Mouse (Mus musculus): ENCODE results near the gene Syce3. TPM values are rescaled to one million over a fixed set of nuclear protein-coding genes. Genes with fewer than 3 reads are reported as not detected.
A peak's percentile ranks its signal among the peaks of the same experiment; 100 is the strongest.

Gene Syce3
- polyA plus RNA-seq, 1 experiment from 2014 or later: not detected

DNA sequence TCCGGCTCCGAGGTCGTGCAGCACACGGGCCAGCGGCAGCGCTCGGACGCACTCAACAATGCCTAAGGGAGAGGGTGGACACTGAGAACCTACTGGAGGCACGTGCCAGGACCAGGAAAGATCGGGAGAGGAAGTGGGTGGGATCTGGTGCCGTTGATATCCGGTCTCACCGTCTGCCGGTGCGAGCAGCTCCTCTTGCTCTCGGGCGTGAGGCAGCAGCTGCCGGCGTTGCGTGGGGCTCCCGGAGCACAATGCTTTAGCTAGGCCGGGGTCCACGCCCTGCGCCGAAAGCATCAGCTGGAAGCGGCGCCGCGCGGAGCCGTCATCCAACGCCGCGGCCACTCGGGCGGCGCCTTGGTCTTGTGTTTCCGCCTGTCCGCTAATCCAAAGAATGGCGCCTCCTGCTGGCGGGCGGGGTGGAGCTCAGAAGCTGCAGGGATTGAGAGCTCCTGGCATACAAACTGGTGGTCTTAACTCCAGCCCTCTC is 36.5 kb downstream of the Syce3 start, which contains the start of gene Sco2:
Sco2 (minus strand) TSS at position 85 of the 487 bp plus-strand sequence.
- in situ Hi-C loops (cut with MboI; ENCODE audit: low pct_unique_long_range_greater_than_20kb): loop anchor here (10.0 kb wide), 1 partner anchor 549 kb away; no protein-coding TSS in a partner anchor
- ATAC-seq: peak; percentile 78
- DNase-seq (ENCODE audit: low read depth, low spot score): peak; percentile 34
- ChIA-PET POLR2A (interaction anchor here (1.3 to 2.3 kb wide), 5 partner anchors 14 to 163 kb away, joined by 3 to 9 read pairs (median 6); partner anchors contain the start of genes C730034F03Rik, Chkb, Gm44502 and Lmf2), CTCF (interaction anchor here (0.6 to 2.9 kb wide), 15 partner anchors 10 to 157 kb away, joined by 3 to 20 read pairs (median 4); partner anchors contain the start of genes Lmf2 and Ncaph2)
- peaks cover 10% of the 10 kb centered on the region for H3K27me3 ChIP-seq
- TF ChIP-seq CTCF (IDR thresholded peaks at IDR 0.05): no peak

DNA sequence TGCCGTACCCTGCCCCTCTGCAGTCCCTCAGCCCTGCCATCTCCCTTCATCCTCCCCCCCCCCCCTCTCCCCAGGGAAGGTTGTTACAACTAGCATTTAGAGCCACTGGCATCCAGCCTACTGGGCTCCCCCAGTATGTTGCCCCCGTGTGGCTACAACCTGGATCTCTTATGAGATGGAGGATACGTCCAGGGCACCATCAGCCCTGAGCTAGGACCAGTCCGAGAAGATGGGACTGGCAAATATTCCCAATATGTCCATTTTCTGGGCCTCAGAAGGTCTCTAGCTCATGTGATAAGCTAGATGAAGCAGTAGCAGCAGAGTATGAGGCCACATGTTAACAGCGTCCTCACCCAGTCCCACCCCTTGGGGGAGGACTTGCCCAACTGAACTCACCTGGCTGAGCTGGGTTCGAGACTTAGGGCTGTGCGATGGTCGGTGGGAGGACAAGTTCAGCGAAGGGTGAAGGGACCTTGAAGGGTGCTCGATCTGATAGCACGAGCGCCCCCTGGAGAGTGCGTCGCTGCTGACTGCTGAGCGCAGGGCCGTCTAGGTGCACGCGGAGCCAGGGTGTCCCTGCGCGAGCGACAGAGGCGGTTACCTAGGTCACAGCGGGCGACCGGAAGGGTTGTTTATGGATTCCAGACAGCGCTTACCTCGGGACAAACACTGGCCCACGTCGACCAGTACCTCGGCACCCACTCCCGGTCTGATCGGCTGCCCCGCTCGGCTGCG is 37.1 kb downstream of the Syce3 start:
- in situ Hi-C loops (cut with MboI; ENCODE audit: low pct_unique_long_range_greater_than_20kb): loop anchor here (10.0 kb wide), 1 partner anchor 548 kb away; no protein-coding TSS in a partner anchor
- ChIA-PET POLR2A (interaction anchor here (0.6 to 2.3 kb wide), 7 partner anchors 9 to 625 kb away, joined by 3 to 9 read pairs (median 3); partner anchors contain the start of genes C730034F03Rik, Chkb, Gm44502 and Lmf2), CTCF (interaction anchor here (0.6 to 2.9 kb wide), 18 partner anchors 9 to 157 kb away, joined by 3 to 20 read pairs (median 4); partner anchors contain the start of genes Lmf2 and Ncaph2)
- peaks cover 4% of the 10 kb centered on the region for H3K27me3 ChIP-seq
- peak; percentile 83 for ATAC-seq
- DNase-seq (ENCODE audit: low read depth, low spot score): peak; percentile 41
- TF ChIP-seq CTCF (IDR thresholded peaks at IDR 0.05): no peak

DNA sequence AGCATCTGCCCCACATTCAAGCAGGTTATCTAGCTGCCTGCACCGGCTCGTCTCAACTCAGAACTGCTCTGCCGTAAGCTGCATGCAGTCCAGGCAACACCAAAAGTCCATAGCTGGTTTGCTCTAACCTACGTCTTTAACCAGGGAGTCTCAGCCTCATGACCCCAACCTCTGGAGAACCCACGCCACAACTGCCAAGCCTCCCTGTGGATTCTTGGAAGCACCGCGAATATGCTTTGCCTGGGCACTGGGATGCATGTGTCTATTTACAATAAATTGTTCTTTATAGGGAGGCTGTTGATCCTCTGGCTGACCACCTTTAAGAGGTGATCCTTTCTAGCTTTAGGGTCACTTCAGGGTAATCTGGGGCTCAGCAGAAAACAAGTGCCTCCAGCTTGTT is 37.8 kb downstream of the Syce3 start:
- in situ Hi-C loops (cut with MboI; ENCODE audit: low pct_unique_long_range_greater_than_20kb): loop anchor here (10.0 kb wide), 1 partner anchor 548 kb away; no protein-coding TSS in a partner anchor
- DNase-seq (ENCODE audit: low read depth, low spot score) (no peak), ATAC-seq (no peak)
- H3K27me3 ChIP-seq: no peaks in the 10 kb centered on the region
- ChIA-PET POLR2A (interaction anchor here (1.1 to 2.3 kb wide), 5 partner anchors 8 to 162 kb away, joined by 3 to 9 read pairs (median 3); partner anchors contain the start of genes Lmf2 and Ncaph2), CTCF (interaction anchor here (0.7 to 2.9 kb wide), 8 partner anchors 8 to 85 kb away, joined by 3 to 20 read pairs (median 6); partner anchors contain the start of genes Lmf2 and Ncaph2)
- no peak for TF ChIP-seq CTCF (IDR thresholded peaks at IDR 0.05)

DNA sequence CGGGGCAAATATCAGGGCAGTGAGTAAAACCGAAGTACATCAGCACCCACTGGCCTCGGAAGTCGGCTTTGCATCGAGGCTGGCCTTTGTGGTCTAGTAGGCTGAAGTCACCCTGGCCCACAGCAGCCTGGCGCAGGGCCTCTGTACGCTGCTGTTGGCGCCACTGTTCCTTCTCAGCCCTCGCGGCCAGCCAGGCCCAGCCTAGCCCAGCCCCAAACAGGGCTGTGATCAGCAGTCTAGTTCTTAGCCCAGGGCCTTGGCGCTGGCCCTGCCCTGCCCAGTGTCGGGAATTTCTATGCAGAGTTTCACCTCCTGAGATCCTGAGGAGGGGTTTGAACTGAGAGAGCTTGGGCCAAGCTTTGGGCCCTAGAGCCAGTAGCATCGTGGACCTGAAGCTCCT is 38.2 kb downstream of the Syce3 start:
- POLR2A ChIA-PET: interaction anchor here (1.1 to 2.3 kb wide), 4 partner anchors 8 to 162 kb away, joined by 3 to 9 read pairs (median 5); partner anchors contain the start of genes Lmf2 and Ncaph2
- in situ Hi-C loops (cut with MboI; ENCODE audit: low pct_unique_long_range_greater_than_20kb): loop anchor here (10.0 kb wide), 1 partner anchor 547 kb away; no protein-coding TSS in a partner anchor

DNA sequence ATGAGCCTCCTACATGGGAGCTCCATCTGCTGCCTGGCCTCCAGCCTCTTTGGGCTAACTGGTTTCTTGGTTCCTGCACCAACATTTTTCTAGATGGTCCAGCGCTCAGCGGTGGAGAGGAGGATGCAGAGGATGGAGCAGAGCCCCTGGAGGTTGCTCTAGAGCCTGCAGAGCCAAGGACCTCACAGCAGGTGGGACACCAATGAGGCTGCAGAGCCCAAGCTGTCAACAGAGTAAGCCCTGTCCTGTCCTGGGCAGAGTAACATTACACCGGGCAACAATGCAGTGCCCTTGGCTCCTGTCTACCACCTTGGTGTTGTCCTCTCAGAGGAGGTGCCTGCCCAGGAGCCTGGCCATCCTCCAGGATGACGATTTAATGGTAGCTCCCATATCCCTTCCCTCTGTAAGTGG is 45.2 kb downstream of the Syce3 start:
- ChIA-PET CTCF (interaction anchor here (3.3 kb wide), 1 partner anchor 9 kb away, joined by 20 read pairs; the partner anchor contains the start of gene Sco2), POLR2A (interaction anchor here (1.0 to 1.8 kb wide), 3 partner anchors 8 to 10 kb away, joined by 3 to 6 read pairs (median 4); partner anchors contain the start of genes Lmf2 and Ncaph2)
- no peaks in the 10 kb centered on the region for H3K27me3 ChIP-seq
- in situ Hi-C loops (cut with MboI; ENCODE audit: low pct_unique_long_range_greater_than_20kb): no loop called here
- DNase-seq (ENCODE audit: low read depth, low spot score) (no peak), ATAC-seq (no peak)
- no peak for TF ChIP-seq CTCF (IDR thresholded peaks at IDR 0.05)

More for the DNA sequence above, 38.2 kb downstream of the Syce3 start:
- no peaks in the 10 kb centered on the region for H3K27me3 ChIP-seq
- ATAC-seq (no peak), DNase-seq (ENCODE audit: low read depth, low spot score) (no peak)
- CTCF ChIA-PET: interaction anchor here (1.2 to 2.9 kb wide), 5 partner anchors 8 to 63 kb away, joined by 3 to 20 read pairs (median 7); partner anchors contain the start of genes Lmf2 and Ncaph2
- TF ChIP-seq CTCF (IDR thresholded peaks at IDR 0.05): no peak

DNA sequence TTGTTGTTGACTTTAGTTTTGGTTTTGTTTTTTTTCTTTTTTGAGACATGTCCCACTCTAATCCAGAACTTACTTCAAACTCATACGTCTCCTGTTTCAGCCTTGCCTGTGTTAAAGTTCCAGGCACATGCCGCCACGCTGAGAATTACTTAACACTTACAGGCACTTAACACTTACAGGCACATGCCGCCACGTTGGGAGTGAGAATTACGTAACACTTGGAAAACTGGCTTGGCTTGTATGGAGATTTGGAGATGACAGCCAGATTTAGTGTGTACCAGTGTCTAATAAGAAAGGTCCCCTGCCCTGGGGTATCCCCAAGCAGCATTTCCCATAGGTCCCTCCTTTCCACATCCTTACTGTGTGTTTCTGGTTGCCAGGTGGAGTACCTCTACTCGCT is 47.3 kb downstream of the Syce3 start:
- no peak for TF ChIP-seq CTCF (IDR thresholded peaks at IDR 0.05)
- H3K27me3 ChIP-seq: no peaks in the 10 kb centered on the region
- in situ Hi-C loops (cut with MboI; ENCODE audit: low pct_unique_long_range_greater_than_20kb): no loop called here
- DNase-seq (ENCODE audit: low read depth, low spot score) (no peak), ATAC-seq (no peak)
- POLR2A ChIA-PET: interaction anchor here (1.8 kb wide), 1 partner anchor 8 kb away, joined by 6 read pairs; the partner anchor contains the start of genes Lmf2 and Ncaph2
- CTCF ChIA-PET: interaction anchor here (3.3 kb wide), 1 partner anchor 11 kb away, joined by 20 read pairs; the partner anchor contains the start of gene Sco2

DNA sequence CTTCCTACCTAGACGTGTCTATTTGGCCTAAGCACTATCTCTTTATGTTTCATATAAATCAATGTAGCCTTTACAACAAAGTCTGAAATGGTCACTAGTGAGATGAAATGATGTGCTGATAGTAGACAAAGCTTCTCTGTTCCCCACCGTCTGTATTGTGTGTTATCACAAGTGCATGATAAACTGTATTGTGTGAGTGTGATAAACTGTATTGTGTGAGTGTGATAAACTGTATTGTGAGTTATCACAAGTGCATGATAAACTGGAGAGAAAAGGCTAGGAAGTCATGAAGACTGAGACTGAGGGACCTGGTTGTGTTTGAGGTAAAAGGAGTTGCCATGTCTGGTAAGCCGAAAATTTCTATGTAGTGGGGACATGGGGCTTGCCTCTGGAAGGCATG is 51.5 kb downstream of the Syce3 start:
- ATAC-seq (no peak), DNase-seq (ENCODE audit: low read depth, low spot score) (no peak)
- POLR2A ChIA-PET: interaction anchor here (0.7 to 1.8 kb wide), 2 partner anchors 14 to 119 kb away, joined by 3 to 7 read pairs; partner anchors contain the start of gene Sco2
- H3K27me3 ChIP-seq: no peaks in the 10 kb centered on the region
- in situ Hi-C loops (cut with MboI; ENCODE audit: low pct_unique_long_range_greater_than_20kb): no loop called here
- CTCF ChIA-PET: no interaction called here
- TF ChIP-seq CTCF (IDR thresholded peaks at IDR 0.05): no peak

DNA sequence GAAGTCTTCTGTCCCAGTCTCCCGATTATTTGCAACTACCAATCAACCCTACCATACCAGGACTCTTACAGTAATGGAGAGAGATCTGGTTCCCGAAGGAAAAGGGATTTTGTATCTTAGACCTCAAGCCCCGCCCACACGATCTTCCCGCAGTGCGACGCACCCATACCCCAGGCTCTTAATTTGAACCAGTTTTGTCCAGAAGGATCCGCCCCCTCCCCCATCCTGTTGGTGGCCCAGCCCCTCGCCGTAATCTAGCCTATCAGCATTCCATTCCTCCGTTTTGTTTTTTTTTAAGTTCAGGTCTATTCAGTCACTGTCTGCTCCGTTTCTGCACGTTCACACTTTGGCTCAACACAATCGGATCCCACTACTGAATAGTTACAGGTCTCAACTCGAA is 53.9 kb downstream of the Syce3 start:
- no peaks in the 10 kb centered on the region for H3K27me3 ChIP-seq
- no peak for TF ChIP-seq CTCF (IDR thresholded peaks at IDR 0.05)
- CTCF ChIA-PET: interaction anchor here (1.2 to 2.2 kb wide), 2 partner anchors 12 to 17 kb away, joined by 3 to 14 read pairs; partner anchors contain the start of gene Sco2
- DNase-seq (ENCODE audit: low read depth, low spot score) (peak; percentile 51), ATAC-seq (peak; percentile 37)
- in situ Hi-C loops (cut with MboI; ENCODE audit: low pct_unique_long_range_greater_than_20kb): no loop called here
- POLR2A ChIA-PET: interaction anchor here (0.6 to 2.4 kb wide), 5 partner anchors 9 to 488 kb away, joined by 3 to 9 read pairs (median 4); partner anchors contain the start of gene Sco2

DNA sequence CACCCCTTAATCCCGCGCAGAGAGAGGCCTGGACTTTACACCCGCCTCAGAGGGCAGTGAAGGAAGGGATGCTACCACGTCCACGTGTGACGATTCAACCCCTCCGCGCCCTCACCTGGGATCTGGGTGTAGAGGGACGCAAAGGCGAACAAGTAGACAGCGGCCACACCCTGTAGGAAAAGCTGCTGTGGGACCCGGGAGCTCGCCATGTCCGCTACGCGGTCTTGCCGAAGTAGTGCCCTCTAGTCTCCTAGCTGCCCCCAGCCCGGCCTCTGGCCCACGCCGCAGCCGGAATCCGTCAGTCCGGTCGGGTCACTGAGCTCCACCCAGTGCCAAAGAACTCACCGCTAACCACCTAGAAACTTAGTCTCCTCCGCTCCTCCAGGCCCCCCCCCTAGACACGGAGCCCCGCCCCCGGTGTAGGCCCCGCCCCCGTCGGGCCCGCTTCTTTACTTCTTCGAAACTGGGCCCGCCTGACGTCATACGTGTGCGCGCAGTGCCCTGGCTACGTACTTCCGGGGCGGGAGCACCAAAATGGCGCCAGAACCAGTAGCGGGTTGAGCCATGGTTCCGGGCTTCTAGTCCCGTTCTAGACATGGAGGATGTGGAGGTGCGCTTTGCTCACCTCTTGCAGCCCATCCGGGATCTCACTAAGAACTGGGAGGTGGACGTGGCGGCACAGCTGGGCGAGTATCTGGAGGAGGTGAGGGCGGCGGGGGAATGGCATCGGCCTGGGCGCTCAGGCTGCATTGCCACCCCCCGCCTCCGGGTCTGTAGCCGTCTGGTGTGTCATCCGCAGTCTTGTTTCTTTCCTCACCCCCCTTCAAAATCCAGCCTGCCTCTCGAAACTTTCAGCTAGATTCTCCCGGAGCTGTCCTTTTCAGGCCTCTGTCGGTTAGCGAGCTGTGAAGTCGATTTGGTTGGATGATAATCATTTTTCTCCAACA is 54.8 kb downstream of the Syce3 start, which contains the start of the genes Lmf2 and Ncaph2:
Lmf2 (minus strand) TSS at position 419 of the 947 bp plus-strand sequence.
Ncaph2 (plus strand) TSS at position 479 of the 947 bp plus-strand sequence.
- DNase-seq (ENCODE audit: low read depth, low spot score) (peak; percentile 63), ATAC-seq (peak; percentile 61)
- no peaks in the 10 kb centered on the region for H3K27me3 ChIP-seq
- no peak for TF ChIP-seq CTCF (IDR thresholded peaks at IDR 0.05)
- POLR2A ChIA-PET: interaction anchor here (0.6 to 2.4 kb wide), 5 partner anchors 9 to 488 kb away, joined by 3 to 9 read pairs (median 5); partner anchors contain the start of gene Sco2
- in situ Hi-C loops (cut with MboI; ENCODE audit: low pct_unique_long_range_greater_than_20kb): no loop called here
- CTCF ChIA-PET: interaction anchor here (1.0 to 1.1 kb wide), 2 partner anchors 17 to 18 kb away, joined by 3 to 6 read pairs; partner anchors contain the start of gene Sco2
